Mouse (Mus musculus): ENCODE results near the gene Taf10. TPM values are rescaled to one million over a fixed set of nuclear protein-coding genes. Genes with fewer than 3 reads are reported as not detected.
"Not testable (repeated sequence)": the region's sequence is repeated elsewhere in the genome, so short reads cannot be mapped to it uniquely, and the experiment has no call there.

Taf10 gene
- polyA plus RNA-seq, 1 experiment from 2014 or later, result 118 TPM

DNA sequence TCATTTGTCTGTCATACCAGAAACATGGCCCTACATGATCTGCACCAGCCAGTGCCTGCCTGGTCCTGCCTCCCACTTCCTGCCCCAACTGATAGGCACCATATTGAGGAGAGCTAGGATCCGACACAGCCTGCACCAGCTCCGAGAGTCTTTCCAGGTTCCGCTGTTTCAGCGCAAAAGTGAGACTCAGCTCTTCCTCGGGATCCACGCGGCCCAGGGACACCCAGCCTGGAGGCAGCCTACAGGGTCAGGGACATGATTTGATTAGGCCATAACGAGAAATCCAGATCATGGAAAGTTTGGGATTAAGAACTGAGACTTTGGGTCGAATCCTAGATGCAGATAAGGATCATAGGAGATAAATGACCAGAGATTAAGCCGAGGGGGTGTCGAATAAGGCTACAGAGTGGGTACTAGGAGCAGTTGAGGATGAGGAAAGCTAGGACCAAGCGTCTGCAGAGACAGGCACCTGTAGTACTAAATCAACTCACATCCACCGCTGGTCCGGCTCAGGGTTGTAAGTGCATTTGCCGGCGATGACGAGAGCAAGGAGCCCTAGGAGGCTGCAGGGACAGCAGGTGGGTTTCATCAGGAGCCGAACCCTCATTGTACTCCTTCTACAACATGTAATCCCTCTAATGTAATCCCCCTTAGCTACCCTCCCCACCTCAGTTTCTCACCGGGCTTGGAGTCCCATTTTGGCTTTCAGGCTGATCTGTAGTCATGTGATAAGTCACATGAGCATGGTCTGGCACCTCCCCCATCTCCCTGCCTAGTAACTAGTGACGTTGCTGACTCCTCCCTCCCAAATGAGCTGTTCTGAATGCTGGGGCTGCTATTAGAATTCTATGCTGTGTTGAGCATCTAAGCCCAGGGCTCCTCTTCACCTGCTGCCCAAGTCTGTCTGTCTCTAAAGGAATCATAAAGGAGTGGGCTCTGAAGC lies 7.6 kb upstream of the Taf10 start, which contains the start of gene Tpp1:
Tpp1 (minus strand) TSS at position 745 of the 943 bp plus-strand sequence.
- 18% methylated on average over 20 of the region's 20 CpGs for WGBS
- H3K4me2 ChIP-seq (replicated peaks; ENCODE audit: low read depth), result peak within 1 kb of the TSS; percentile 91
- DNase-seq (ENCODE audit: low spot score) (peak; percentile 93), ATAC-seq (ENCODE audit: low FRiP score, low TSS enrichment) (peak; percentile 95)
- peak within 1 kb of the TSS; percentile 65 for H3K27ac ChIP-seq (replicated peaks)
- H3K9me3 ChIP-seq (ENCODE audit: control insufficient read depth, low read length), result no peaks in the 10 kb centered on the region
- TF ChIP-seq CTCF (IDR thresholded peaks at IDR 0.05; ENCODE audit: low read depth), result no peak
- TF ChIP-seq EP300 (optimal IDR thresholded peaks at IDR 0.05), result no peak
- H3K27me3 ChIP-seq (ENCODE audit: control insufficient read depth, insufficient read depth, low read length), result no peaks in the 10 kb centered on the region
- H3K4me1 ChIP-seq (replicated peaks; ENCODE audit: control insufficient read depth, insufficient read depth), result peaks cover 4% of the 10 kb centered on the region
- H3K36me3 ChIP-seq (ENCODE audit: control insufficient read depth, insufficient read depth, low read length), result peaks cover 2% of the 10 kb centered on the region
- peak within 1 kb of the TSS; percentile 72 for H3K9ac ChIP-seq (ENCODE audit: low read length)
- H3K4me3 ChIP-seq (ENCODE audit: low read depth, low read length), result peak within 1 kb of the TSS; percentile 69

GRCm38 (mm10) chr7:105747776-105748175 lies 3.6 kb upstream of the Taf10 start:
- Histone ChIP-seq H3K4me3 (ENCODE audit: low read depth, low read length) (no peak overlapping the region), H3K9me3 (ENCODE audit: control insufficient read depth, low read length) (no peaks in the 10 kb centered on the region), H3K27me3 (ENCODE audit: control insufficient read depth, insufficient read depth, low read length) (no peaks in the 10 kb centered on the region), H3K4me2 (replicated peaks; ENCODE audit: low read depth) (no peak overlapping the region), H3K4me1 (replicated peaks; ENCODE audit: control insufficient read depth, insufficient read depth) (peaks cover 4% of the 10 kb centered on the region), H3K36me3 (ENCODE audit: control insufficient read depth, insufficient read depth, low read length) (no peaks in the 10 kb centered on the region; the same call in none of the 2 replicates), H3K9ac (ENCODE audit: low read length) (no peak overlapping the region), H3K27ac (replicated peaks) (no peak overlapping the region)
- DNase-seq (ENCODE audit: low spot score), result no peak
- ATAC-seq (ENCODE audit: low FRiP score, low TSS enrichment), result no peak
- no peak for TF ChIP-seq CTCF (IDR thresholded peaks at IDR 0.05; ENCODE audit: low read depth)
- TF ChIP-seq EP300 (optimal IDR thresholded peaks at IDR 0.05), result no peak
- 84% methylated on average over 2 of the region's 2 CpGs for WGBS

GRCm38 (mm10) chr7:105743246-105743925 lies 775 bp downstream of the Taf10 start:
- Histone ChIP-seq H3K4me3 (ENCODE audit: low read depth, low read length) (peak overlapping the region; percentile 80), H3K4me2 (replicated peaks; ENCODE audit: low read depth) (peak overlapping the region; percentile 96), H3K9ac (ENCODE audit: low read length) (peak overlapping the region; percentile 90), H3K27ac (replicated peaks) (peak overlapping the region; percentile 90), H3K36me3 (ENCODE audit: control insufficient read depth, insufficient read depth, low read length) (peaks cover 15% of the 10 kb centered on the region)
- not testable (repeated sequence) for H3K27me3 ChIP-seq (ENCODE audit: control insufficient read depth, insufficient read depth, low read length); ATAC-seq (ENCODE audit: low FRiP score, low TSS enrichment); DNase-seq (ENCODE audit: low spot score); H3K9me3 ChIP-seq (ENCODE audit: control insufficient read depth, low read length); H3K4me1 ChIP-seq (replicated peaks; ENCODE audit: control insufficient read depth, insufficient read depth)
- WGBS, result 31% methylated on average over 20 of the region's 20 CpGs

DNA sequence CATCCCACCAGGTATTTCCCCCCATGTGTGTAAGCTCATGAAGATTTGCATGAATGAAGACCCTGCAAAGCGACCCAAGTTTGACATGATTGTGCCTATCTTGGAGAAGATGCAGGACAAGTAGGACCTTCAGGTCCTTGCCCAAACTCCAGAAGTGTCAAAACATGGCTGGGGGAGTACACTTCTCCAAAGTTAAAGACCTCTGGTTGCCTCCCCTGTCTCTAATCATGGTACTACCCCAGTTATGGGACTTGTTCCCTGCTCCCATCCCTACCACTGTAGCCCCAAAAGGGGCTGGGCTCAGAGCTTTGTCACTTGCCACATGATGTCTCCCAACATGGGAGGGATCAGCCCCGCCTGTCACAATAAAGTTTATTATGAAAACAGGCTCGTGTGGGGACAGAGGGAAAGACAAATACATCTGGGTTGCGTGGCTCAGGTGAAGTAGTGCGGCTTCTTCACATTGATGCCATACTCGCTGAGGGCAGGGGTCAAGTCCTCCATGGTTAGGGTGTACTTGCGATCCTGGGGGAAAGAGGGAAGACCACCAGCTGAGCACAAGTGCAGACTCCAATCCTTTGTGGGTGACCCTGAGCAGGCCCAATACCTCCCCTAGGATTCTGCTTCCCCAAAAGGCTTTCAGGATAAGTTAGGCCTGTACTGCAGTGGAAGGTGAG lies 1.5 kb downstream of the Taf10 start:
- not testable (repeated sequence) for H3K9ac ChIP-seq (ENCODE audit: low read length)

GRCm38 (mm10) chr7:105741978-105742377 lies 2.2 kb downstream of the Taf10 start:
- no peaks in the 10 kb centered on the region for H3K4me1 ChIP-seq (replicated peaks; ENCODE audit: control insufficient read depth, insufficient read depth)
- TF ChIP-seq EP300 (optimal IDR thresholded peaks at IDR 0.05) (no peak), CTCF (IDR thresholded peaks at IDR 0.05; ENCODE audit: low read depth) (no peak)
- no peak overlapping the region for H3K9ac ChIP-seq (ENCODE audit: low read length)
- peak; percentile 7 for DNase-seq (ENCODE audit: low spot score)
- peaks cover 15% of the 10 kb centered on the region for H3K36me3 ChIP-seq (ENCODE audit: control insufficient read depth, insufficient read depth, low read length)
- WGBS, result 89% methylated on average over 9 of the region's 9 CpGs
- H3K9me3 ChIP-seq (ENCODE audit: control insufficient read depth, low read length), result no peaks in the 10 kb centered on the region
- no peak overlapping the region for H3K4me3 ChIP-seq (ENCODE audit: low read depth, low read length)
- H3K27ac ChIP-seq (replicated peaks), result no peak overlapping the region
- no peak overlapping the region for H3K4me2 ChIP-seq (replicated peaks; ENCODE audit: low read depth)
- H3K27me3 ChIP-seq (ENCODE audit: control insufficient read depth, insufficient read depth, low read length), result no peaks in the 10 kb centered on the region
- no peak for ATAC-seq (ENCODE audit: low FRiP score, low TSS enrichment)

More for the DNA sequence above, 1.5 kb downstream of the Taf10 start:
- H3K27me3 ChIP-seq (ENCODE audit: control insufficient read depth, insufficient read depth, low read length); ATAC-seq (ENCODE audit: low FRiP score, low TSS enrichment); DNase-seq (ENCODE audit: low spot score); H3K4me1 ChIP-seq (replicated peaks; ENCODE audit: control insufficient read depth, insufficient read depth); H3K9me3 ChIP-seq (ENCODE audit: control insufficient read depth, low read length); H3K4me3 ChIP-seq (ENCODE audit: low read depth, low read length); H3K27ac ChIP-seq (replicated peaks); H3K4me2 ChIP-seq (replicated peaks; ENCODE audit: low read depth): not testable (repeated sequence)
- peaks cover 15% of the 10 kb centered on the region for H3K36me3 ChIP-seq (ENCODE audit: control insufficient read depth, insufficient read depth, low read length)
- 78% methylated on average over 7 of the region's 7 CpGs for WGBS
